Mouse (Mus musculus): Measurements from ENCODE around the gene Nrl. TPM values are rescaled to one million over a fixed set of nuclear protein-coding genes. Genes with fewer than 3 reads are reported as not detected.

The Nrl gene
- polyA plus RNA-seq, 1 experiment from 2014 or later: not detected

GRCm38 (mm10) chr14:55477829-55478228 is 47.0 kb downstream of the Nrl start:
- H3K27ac ChIP-seq (ENCODE audit: low read length): no peak overlapping the region
- peak overlapping the region; percentile 72; the same call in 1 of the 2 replicates for H3K4me2 ChIP-seq (replicated peaks; ENCODE audit: low read depth, low read length)
- ATAC-seq (ENCODE audit: low FRiP score, low TSS enrichment): no peak
- peaks cover 4% of the 10 kb centered on the region; the same call in 1 of the 2 replicates for H3K36me3 ChIP-seq (ENCODE audit: insufficient read depth, low read length)
- no peak overlapping the region for H3K4me3 ChIP-seq (ENCODE audit: low read length)
- H3K9me3 ChIP-seq (ENCODE audit: low read length): no peaks in the 10 kb centered on the region
- no peaks in the 10 kb centered on the region for H3K27me3 ChIP-seq (ENCODE audit: insufficient read depth, low read length)
- WGBS: 86% methylated on average over 5 of the region's 5 CpGs
- peak overlapping the region; percentile 90; the same call in 1 of the 2 replicates for H3K9ac ChIP-seq (replicated peaks; ENCODE audit: low read length)
- peaks cover 10% of the 10 kb centered on the region for H3K4me1 ChIP-seq (ENCODE audit: insufficient read depth, low read length)

GRCm38 (mm10) chr14:55477421-55477820 is 47.4 kb downstream of the Nrl start:
- WGBS: 100% methylated on average over 1 of the region's 1 CpGs
- Histone ChIP-seq H3K4me3 (ENCODE audit: low read length) (no peak overlapping the region), H3K9ac (replicated peaks; ENCODE audit: low read length) (no peak overlapping the region), H3K27ac (ENCODE audit: low read length) (no peak overlapping the region), H3K36me3 (ENCODE audit: insufficient read depth, low read length) (peaks cover 4% of the 10 kb centered on the region; the same call in 1 of the 2 replicates), H3K9me3 (ENCODE audit: low read length) (no peaks in the 10 kb centered on the region), H3K4me1 (ENCODE audit: insufficient read depth, low read length) (peaks cover 10% of the 10 kb centered on the region), H3K27me3 (ENCODE audit: insufficient read depth, low read length) (no peaks in the 10 kb centered on the region), H3K4me2 (replicated peaks; ENCODE audit: low read depth, low read length) (no peak overlapping the region)
- no peak for ATAC-seq (ENCODE audit: low FRiP score, low TSS enrichment)

GRCm38 (mm10) chr14:55475654-55476053 is 49.1 kb downstream of the Nrl start:
- 46% methylated on average over 2 of the region's 2 CpGs for WGBS
- H3K9ac ChIP-seq (replicated peaks; ENCODE audit: low read length): no peak overlapping the region
- ATAC-seq (ENCODE audit: low FRiP score, low TSS enrichment): no peak

GRCm38 (mm10) chr14:55470806-55471205 is 54.0 kb downstream of the Nrl start:
- ATAC-seq (ENCODE audit: low FRiP score, low TSS enrichment): no peak
- no peaks in the 10 kb centered on the region for H3K27me3 ChIP-seq (ENCODE audit: insufficient read depth, low read length)
- 2% methylated on average over 10 of the region's 10 CpGs for WGBS
- H3K9me3 ChIP-seq (ENCODE audit: low read length): no peaks in the 10 kb centered on the region
- 0 out of 2 replicates have a peak overlapping the region, but pooled peaks have one; percentile 7 for H3K9ac ChIP-seq (replicated peaks; ENCODE audit: low read length)
- peak overlapping the region; percentile 38 for H3K4me2 ChIP-seq (replicated peaks; ENCODE audit: low read depth, low read length)
- H3K4me3 ChIP-seq (ENCODE audit: low read length): no peak overlapping the region
- peaks cover 32% of the 10 kb centered on the region for H3K4me1 ChIP-seq (ENCODE audit: insufficient read depth, low read length)
- H3K27ac ChIP-seq (ENCODE audit: low read length): no peak overlapping the region
- no peaks in the 10 kb centered on the region for H3K36me3 ChIP-seq (ENCODE audit: insufficient read depth, low read length)

More at GRCm38 (mm10) chr14:55475654-55476053, 49.1 kb downstream of the Nrl start:
- Histone ChIP-seq H3K9me3 (ENCODE audit: low read length) (no peaks in the 10 kb centered on the region), H3K27me3 (ENCODE audit: insufficient read depth, low read length) (no peaks in the 10 kb centered on the region), H3K36me3 (ENCODE audit: insufficient read depth, low read length) (no peaks in the 10 kb centered on the region; the same call in 1 of the 2 replicates), H3K4me1 (ENCODE audit: insufficient read depth, low read length) (peaks cover 22% of the 10 kb centered on the region), H3K4me3 (ENCODE audit: low read length) (no peak overlapping the region), H3K27ac (ENCODE audit: low read length) (no peak overlapping the region), H3K4me2 (replicated peaks; ENCODE audit: low read depth, low read length) (no peak overlapping the region)

GRCm38 (mm10) chr14:55469821-55470220 is 55.0 kb downstream of the Nrl start:
- H3K27ac ChIP-seq (ENCODE audit: low read length): peak overlapping the region; percentile 54; the same call in 1 of the 2 replicates
- no peak for ATAC-seq (ENCODE audit: low FRiP score, low TSS enrichment)
- H3K4me3 ChIP-seq (ENCODE audit: low read length): no peak overlapping the region
- H3K36me3 ChIP-seq (ENCODE audit: insufficient read depth, low read length): no peaks in the 10 kb centered on the region
- no peaks in the 10 kb centered on the region for H3K9me3 ChIP-seq (ENCODE audit: low read length)
- H3K4me1 ChIP-seq (ENCODE audit: insufficient read depth, low read length): peaks cover 32% of the 10 kb centered on the region
- no peaks in the 10 kb centered on the region for H3K27me3 ChIP-seq (ENCODE audit: insufficient read depth, low read length)
- no peak overlapping the region for H3K4me2 ChIP-seq (replicated peaks; ENCODE audit: low read depth, low read length)
- 65% methylated on average over 6 of the region's 6 CpGs for WGBS
- H3K9ac ChIP-seq (replicated peaks; ENCODE audit: low read length): no peak overlapping the region

- H3K27me3 ChIP-seq (ENCODE audit: insufficient read depth, low read length): no peaks in the 10 kb centered on the region
- H3K4me3 ChIP-seq (ENCODE audit: low read length): no peak overlapping the region
- H3K36me3 ChIP-seq (ENCODE audit: insufficient read depth, low read length): no peaks in the 10 kb centered on the region
- no peak overlapping the region for H3K9ac ChIP-seq (replicated peaks; ENCODE audit: low read length)
- peak; percentile 94 for ATAC-seq (ENCODE audit: low FRiP score, low TSS enrichment)
- 34% methylated on average over 2 of the region's 2 CpGs for WGBS
- peak overlapping the region; percentile 75 for H3K27ac ChIP-seq (ENCODE audit: low read length)
- H3K4me2 ChIP-seq (replicated peaks; ENCODE audit: low read depth, low read length): no peak overlapping the region
- H3K9me3 ChIP-seq (ENCODE audit: low read length): no peaks in the 10 kb centered on the region
- H3K4me1 ChIP-seq (ENCODE audit: insufficient read depth, low read length): peaks cover 32% of the 10 kb centered on the region
These were observed 55.7 kb downstream of the Nrl start for GRCm38 (mm10) chr14:55469041-55469440.

Other genes with a start within 250 kb of the Nrl start
- gene Dhrs4, start 46.2 kb downstream of the Nrl start, polyA plus RNA-seq (2015; fragmentation: Nextera tagmentation; extraction: Ambion mirVana): 147 and 157 TPM in 2 replicates
- gene Carmil3, start 34.3 kb downstream of the Nrl start, polyA plus RNA-seq (2015; fragmentation: Nextera tagmentation; extraction: Ambion mirVana): 2.5 and 3.0 TPM in 2 replicates
- gene Cpne6, start 14.5 kb downstream of the Nrl start, polyA plus RNA-seq (2015; fragmentation: Nextera tagmentation; extraction: Ambion mirVana): 0.21 and 0.46 TPM in 2 replicates
- 64.2 and 66.0 TPM in 2 replicates for gene Pck2, start 15.3 kb upstream of the Nrl start, polyA plus RNA-seq (2015; fragmentation: Nextera tagmentation; extraction: Ambion mirVana)
- 117 TPM in 2 replicates for gene Dcaf11, start 35.0 kb upstream of the Nrl start, polyA plus RNA-seq (2015; fragmentation: Nextera tagmentation; extraction: Ambion mirVana)
- 1.2 and 1.6 TPM in 2 replicates for gene A730061H03Rik, start 35.4 kb upstream of the Nrl start, polyA plus RNA-seq (2015; fragmentation: Nextera tagmentation; extraction: Ambion mirVana)
- 4.5 and 4.6 TPM in 2 replicates for gene Fitm1, start 50.6 kb upstream of the Nrl start, polyA plus RNA-seq (2015; fragmentation: Nextera tagmentation; extraction: Ambion mirVana)
- 156 and 168 TPM in 2 replicates for gene Psme1, start 53.1 kb upstream of the Nrl start, polyA plus RNA-seq (2015; fragmentation: Nextera tagmentation; extraction: Ambion mirVana)
- gene Emc9, start 60.3 kb upstream of the Nrl start, polyA plus RNA-seq (2015; fragmentation: Nextera tagmentation; extraction: Ambion mirVana): 9.3 and 9.5 TPM in 2 replicates
- 207 and 226 TPM in 2 replicates for gene Psme2, start 66.1 kb upstream of the Nrl start, polyA plus RNA-seq (2015; fragmentation: Nextera tagmentation; extraction: Ambion mirVana)
- 21.3 and 26.2 TPM in 2 replicates for gene Rnf31, start 66.7 kb upstream of the Nrl start, polyA plus RNA-seq (2015; fragmentation: Nextera tagmentation; extraction: Ambion mirVana)
- gene Irf9, start 78.6 kb upstream of the Nrl start, polyA plus RNA-seq (2015; fragmentation: Nextera tagmentation; extraction: Ambion mirVana): 16.8 and 17.7 TPM in 2 replicates
- gene Rec8, start 93.1 kb upstream of the Nrl start, polyA plus RNA-seq (2015; fragmentation: Nextera tagmentation; extraction: Ambion mirVana): 23.0 and 24.2 TPM in 2 replicates
- gene Ipo4, start 111.0 kb upstream of the Nrl start, polyA plus RNA-seq (2015; fragmentation: Nextera tagmentation; extraction: Ambion mirVana): 120 and 130 TPM in 2 replicates
- 1.5 and 1.6 TPM in 2 replicates for gene Gm49378, start 112.9 kb upstream of the Nrl start, polyA plus RNA-seq (2015; fragmentation: Nextera tagmentation; extraction: Ambion mirVana)
- gene Tm9sf1, start 118.8 kb upstream of the Nrl start, polyA plus RNA-seq (2015; fragmentation: Nextera tagmentation; extraction: Ambion mirVana): 137 and 139 TPM in 2 replicates
- gene Tssk4, start 125.2 kb upstream of the Nrl start, polyA plus RNA-seq (2015; fragmentation: Nextera tagmentation; extraction: Ambion mirVana): 1.1 and 1.3 TPM in 2 replicates
- 59.8 and 61.0 TPM in 2 replicates for gene Mdp1, start 135.5 kb upstream of the Nrl start, polyA plus RNA-seq (2015; fragmentation: Nextera tagmentation; extraction: Ambion mirVana)
- 74.1 and 74.2 TPM in 2 replicates for gene Gmpr2, start 147.0 kb upstream of the Nrl start, polyA plus RNA-seq (2015; fragmentation: Nextera tagmentation; extraction: Ambion mirVana)
- 514 and 521 TPM in 2 replicates for gene Nedd8, start 147.1 kb upstream of the Nrl start, polyA plus RNA-seq (2015; fragmentation: Nextera tagmentation; extraction: Ambion mirVana)
- 43.9 and 44.5 TPM in 2 replicates for gene Tinf2, start 156.8 kb upstream of the Nrl start, polyA plus RNA-seq (2015; fragmentation: Nextera tagmentation; extraction: Ambion mirVana)
- 2.9 and 3.0 TPM in 2 replicates for gene Tgm1, start 188.9 kb upstream of the Nrl start, polyA plus RNA-seq (2015; fragmentation: Nextera tagmentation; extraction: Ambion mirVana)
- gene Rabggta, start 197.3 kb upstream of the Nrl start, polyA plus RNA-seq (2015; fragmentation: Nextera tagmentation; extraction: Ambion mirVana): 43.3 and 46.2 TPM in 2 replicates
- 112 and 119 TPM in 2 replicates for gene Dhrs1, start 220.7 kb upstream of the Nrl start, polyA plus RNA-seq (2015; fragmentation: Nextera tagmentation; extraction: Ambion mirVana)
- 40.6 and 41.9 TPM in 2 replicates for gene Nop9, start 220.7 kb upstream of the Nrl start, polyA plus RNA-seq (2015; fragmentation: Nextera tagmentation; extraction: Ambion mirVana)
- gene Cideb, start 233.5 kb upstream of the Nrl start, polyA plus RNA-seq (2015; fragmentation: Nextera tagmentation; extraction: Ambion mirVana): 21.1 and 21.3 TPM in 2 replicates
- gene Ltb4r2, start 236.4 kb upstream of the Nrl start, polyA plus RNA-seq (2015; fragmentation: Nextera tagmentation; extraction: Ambion mirVana): 0.41 and 0.45 TPM in 2 replicates
- gene Ltb4r1, start 241.0 kb upstream of the Nrl start, polyA plus RNA-seq (2015; fragmentation: Nextera tagmentation; extraction: Ambion mirVana): 0.54 and 0.92 TPM in 2 replicates

Measured in kidney, embryonic 16.5 days (tissue).